Mouse (Mus musculus) testis, postnatal 14 days (tissue): ENCODE data around the gene Sobp.

Experiments used
- DNase-seq: peaks from one replicate; pipeline ENCODE4 v3.0.0; 2021; ENCODE audit warnings: low spot score

Gene Sobp

DNA sequence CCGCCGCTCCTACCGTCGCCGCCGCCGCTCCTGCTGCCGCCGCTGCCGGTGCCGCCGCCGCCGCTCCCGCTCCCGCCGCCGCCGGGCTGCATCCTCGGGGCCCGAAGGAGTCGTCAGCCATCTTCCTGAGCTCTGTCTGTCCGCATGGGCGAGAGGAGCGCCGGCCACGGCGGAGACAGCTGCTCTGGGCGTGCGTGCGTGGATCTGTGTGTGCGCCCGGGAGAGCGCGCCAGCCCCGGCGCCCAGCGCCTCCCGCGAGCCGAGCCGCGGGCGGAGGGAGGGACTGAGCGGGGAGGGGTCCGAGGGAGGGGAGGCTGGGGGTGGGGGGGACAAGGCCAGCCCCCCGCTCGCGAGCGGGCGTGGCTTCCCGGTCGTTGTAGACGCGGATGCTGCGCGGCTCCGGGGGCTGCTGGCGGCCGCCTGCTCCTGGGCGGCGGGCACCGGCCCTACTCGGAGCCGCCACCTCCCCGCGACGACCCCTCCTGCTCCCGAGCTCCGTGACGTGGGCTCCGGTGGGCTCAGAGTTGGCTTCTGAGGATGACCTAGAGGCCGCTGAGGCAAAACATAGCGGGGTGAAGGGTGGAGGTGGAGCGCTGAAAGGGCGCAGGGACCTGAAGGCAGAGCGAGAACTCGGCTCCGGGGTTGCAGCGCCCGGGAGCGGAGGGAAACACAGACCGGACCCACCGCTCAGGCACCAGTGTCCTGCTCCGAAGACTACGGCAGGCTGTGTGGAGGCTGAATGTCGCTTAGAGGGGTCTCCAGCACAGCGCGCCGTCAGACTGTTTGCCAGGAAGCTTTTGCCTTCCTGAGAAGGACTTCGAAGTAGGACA is at the start of gene Sobp, which contains the start of gene 9030612E09Rik:
TSS of gene Sobp (minus strand) at position 205 of the 830 bp plus-strand sequence.
TSS of gene 9030612E09Rik (plus strand) at position 379 of the 830 bp plus-strand sequence.
- DNase-seq: peak; percentile 60

DNA sequence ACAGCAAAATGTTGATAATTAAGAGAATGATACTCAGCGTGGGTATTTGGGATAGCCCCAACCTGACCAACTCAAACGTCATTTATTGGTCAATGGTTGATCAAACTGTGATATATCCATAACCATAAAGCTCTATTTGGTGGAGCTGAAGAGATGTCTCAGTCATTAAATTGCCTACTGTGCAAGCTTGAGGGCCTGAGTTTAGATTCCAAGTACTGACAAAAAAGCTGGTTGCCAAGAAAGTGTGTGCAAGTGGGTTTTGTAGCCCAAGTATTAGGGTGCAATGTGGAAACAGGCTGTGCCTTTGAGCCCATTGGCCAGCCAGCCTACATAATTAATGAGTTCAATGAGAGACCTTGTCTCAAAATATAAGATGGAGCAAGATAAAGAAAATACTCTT is 49.1 kb upstream of the Sobp start:
- no peak for DNase-seq

DNA sequence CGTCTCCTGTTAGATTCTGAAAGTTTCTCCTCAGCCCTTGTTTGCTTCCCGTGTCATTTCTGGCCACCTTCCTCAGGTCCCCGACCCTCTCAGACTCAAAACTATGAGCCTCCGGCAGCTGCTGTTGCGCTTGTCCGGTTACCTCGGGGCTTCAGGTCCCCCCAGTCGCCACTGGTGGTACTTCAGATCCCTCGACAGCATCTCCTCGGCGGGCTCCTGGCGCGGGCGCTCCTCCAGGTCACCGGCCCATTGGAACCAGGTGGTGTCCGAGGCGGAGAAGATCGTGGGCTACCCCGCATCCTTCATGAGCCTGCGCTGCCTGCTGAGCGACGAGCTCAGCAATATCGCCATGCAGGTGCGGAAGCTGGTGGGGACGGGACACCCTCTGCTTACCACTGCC is 47.3 kb upstream of the Sobp start:
- peak; percentile 68 for DNase-seq

DNA sequence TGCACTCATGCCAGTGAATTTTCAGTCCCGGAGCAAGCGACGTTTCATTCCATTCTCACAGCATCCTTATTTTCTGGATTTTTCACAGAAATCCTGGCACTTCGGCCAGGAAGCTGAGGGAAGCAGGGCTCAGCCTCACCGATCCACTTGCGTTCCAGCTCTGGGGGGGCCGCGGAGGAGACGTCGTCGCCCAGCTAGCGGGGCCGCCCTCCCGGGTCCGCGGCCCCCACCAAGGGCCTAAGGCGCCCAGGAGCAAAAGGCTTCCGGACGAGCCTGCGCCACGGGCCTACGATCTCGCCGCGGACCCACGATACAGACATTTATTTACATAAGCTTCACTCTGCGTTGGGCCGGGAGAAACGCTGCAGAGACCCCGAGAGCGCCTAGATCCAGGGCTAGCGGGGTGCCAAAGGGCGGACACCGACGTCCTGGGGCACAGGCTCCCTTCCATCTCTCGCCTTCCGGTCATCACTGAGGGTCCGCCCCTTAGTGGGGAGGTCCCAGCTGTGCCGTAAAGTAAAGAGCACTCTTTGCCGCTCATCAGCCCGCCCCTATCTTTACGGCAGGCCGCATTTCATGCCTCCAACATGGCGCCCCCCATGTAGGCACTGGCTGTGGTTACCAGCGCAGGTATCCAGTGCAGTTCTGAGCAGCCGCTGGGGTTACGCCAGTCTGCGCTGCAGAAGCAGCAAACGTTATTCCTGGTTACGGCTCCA is 46.7 kb upstream of the Sobp start, which contains the start of gene Pdss2:
TSS of gene Pdss2 (plus strand) at position 577 of the 716 bp plus-strand sequence.
- DNase-seq: peak; percentile 96

DNA sequence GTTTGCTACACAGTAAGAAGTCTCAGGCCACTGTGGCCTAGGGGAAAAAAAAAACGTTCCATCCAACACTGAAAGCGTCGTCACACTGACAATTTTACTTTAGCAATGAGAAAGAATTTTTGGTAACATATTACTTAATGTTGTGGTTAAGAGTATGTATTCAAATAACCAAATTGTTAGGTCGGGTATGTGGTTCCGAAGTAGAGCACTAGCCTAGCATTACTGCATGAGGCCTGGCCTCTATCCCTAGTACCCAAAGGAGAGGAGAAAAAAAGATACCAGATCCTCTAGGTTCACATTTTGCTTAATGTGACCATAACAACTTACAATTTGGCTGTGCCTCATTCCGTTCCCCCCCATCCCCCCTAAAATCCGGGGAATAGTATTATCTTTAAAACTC is 46.1 kb upstream of the Sobp start:
- DNase-seq: no peak

DNA sequence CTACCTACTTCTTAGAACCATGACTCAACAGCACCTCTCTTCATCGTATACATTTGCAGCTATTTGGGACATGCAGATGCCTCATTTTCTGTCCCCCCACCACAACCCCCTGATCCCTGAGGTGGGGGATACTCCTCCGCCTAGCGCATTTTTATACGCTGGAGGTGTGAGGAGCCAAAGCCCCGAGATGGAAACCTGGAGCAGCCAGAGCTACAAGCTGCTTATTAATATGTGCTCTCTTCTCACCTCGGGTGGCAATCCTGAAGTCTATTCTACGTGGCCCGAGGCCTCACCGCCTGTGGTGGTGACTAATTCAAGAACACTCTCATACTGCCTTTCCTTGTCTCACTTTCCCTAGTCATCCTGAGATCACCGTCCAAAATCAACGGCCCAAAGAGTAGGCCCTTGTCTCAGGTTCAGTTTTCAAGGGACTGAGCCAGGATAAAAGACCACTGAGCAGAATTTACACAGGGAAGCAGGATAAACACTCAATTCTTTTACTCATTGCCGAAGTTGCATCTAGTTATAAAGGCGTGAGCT is 43.1 kb upstream of the Sobp start:
- no peak for DNase-seq

DNA sequence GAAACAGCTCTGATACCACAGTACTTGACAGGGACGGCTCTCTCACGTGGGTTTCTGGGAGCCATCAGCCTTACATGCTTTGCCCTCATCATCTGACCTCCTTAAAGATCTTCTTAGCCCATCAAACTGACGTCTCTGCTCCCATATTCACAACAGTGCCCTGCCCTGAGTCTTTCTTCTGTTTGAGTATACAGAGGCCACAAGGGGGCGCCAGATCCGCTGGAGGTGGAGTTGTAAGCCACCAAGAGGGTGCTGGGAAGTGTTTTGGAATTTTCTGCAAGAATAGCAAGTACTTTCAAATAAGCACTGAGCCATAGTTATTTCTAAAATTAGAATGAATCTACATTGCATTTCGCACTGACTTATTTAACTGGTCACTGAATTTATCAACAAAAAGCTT is 37.5 kb upstream of the Sobp start:
- DNase-seq: peak; percentile 44

DNA sequence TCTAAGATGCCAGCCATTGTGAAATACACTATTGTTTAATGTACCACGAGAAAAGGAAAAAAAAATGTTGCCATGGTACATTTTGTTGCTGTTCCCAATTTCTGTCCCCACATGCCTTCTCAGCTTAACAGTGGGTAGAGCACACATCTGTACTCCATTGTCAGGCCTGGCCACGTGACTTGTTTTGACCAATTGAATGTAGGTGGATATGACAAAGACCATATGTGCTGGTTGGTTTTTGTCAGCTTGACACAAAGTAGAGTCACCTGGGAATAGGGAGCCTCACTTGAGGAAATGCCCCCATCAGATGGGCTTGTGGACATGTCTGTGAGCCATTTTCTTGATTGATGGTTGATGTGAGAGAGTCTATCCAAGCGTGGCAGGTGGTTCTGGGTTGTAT is 29.5 kb upstream of the Sobp start:
- DNase-seq: no peak

DNA sequence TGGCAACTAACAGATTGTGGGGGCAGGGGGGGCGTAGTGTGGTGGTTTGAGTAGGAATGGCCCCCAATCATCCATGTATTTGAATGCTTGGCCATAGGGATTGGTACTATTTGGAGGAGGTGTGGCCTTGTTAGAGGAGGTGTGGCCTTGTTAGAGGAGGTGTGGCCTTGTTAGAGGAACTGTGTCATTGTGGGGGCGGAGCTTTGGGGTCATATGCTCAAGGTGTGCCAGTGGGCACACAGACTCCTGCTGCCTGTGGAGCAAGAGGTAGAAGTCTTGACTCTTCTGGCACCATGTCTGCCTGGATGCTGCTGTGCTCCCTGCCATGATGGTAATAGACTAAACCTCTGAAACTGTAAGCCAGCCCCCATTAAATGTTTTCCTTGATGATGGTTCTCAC is 25.9 kb upstream of the Sobp start:
- DNase-seq: no peak

DNA sequence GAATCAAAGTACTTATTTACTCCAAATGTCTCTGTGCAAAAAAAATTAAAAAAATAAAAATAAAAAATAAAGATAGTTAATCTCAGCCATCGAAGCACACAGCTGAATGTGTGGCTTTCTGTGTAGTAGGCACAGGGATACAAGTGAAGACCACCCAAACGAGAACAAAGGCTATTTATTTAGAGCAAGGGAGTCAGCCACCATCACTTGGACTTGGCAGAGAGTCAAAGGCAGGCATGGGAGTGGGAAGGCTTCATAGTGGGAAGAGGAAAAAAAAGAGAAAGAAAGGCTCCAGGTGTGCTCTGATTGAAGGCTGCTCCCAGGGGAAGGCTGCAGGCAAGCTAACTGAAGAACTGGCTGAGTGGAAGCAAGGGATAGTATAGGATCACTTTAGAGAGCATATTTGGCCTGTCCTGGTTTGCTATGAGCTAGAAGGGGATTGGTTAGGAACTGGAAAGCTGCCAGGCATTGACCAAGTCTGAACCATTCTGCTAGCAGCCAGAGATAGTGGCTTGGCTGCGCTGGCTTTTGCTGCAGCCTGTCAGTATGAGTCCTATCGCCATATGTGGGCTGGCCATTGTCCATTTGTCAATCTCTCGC is 6.1 kb upstream of the Sobp start:
- no peak for DNase-seq

DNA sequence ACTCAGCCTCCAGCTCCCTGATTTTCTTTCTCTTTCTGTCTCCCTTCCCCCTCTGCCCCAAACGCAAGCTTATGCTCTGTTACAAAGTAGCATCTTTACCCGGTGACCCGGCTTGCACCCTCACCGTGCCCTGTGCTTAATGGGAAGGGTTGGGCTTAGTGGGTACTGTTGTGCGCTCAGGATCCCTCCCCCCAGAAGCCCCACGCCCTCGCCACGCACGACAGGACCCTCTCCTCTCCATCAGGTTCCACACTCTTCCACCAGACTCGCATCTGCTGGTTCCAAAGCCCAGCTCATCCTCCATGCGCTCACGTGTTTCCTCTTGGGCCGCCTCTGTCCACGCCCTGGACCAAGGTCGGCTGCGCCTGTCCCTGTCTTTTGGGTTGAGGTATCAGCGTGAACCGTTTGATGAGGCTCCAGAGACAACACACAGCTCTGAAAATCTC is 849 bp upstream of the Sobp start:
- DNase-seq: peak; percentile 72

DNA sequence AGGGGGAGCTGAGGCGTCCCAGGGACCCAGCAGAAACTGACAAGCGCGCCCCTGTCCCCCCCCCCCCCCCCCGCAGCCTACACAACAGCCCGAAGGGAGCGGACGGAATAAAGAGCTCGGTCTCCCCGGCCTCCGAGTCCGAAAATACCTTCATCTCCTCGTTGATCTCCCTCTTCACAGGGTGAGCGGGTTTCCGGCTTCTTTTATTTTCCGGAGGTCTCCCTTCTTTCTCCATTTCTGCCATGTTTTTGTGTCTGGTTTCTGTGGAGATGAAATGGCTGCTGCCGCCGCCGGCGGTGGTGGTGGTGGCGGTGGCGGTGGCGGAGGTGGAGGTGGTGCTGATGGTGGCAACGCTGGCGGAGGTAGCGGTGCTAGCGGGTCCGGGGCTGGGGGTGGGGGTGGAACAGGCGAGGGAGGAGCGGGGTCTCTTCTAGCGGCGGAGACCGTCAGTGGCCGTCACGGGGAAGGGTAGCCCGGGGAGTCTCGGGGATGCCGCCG is 453 bp downstream of the Sobp start:
- no peak for DNase-seq

DNA sequence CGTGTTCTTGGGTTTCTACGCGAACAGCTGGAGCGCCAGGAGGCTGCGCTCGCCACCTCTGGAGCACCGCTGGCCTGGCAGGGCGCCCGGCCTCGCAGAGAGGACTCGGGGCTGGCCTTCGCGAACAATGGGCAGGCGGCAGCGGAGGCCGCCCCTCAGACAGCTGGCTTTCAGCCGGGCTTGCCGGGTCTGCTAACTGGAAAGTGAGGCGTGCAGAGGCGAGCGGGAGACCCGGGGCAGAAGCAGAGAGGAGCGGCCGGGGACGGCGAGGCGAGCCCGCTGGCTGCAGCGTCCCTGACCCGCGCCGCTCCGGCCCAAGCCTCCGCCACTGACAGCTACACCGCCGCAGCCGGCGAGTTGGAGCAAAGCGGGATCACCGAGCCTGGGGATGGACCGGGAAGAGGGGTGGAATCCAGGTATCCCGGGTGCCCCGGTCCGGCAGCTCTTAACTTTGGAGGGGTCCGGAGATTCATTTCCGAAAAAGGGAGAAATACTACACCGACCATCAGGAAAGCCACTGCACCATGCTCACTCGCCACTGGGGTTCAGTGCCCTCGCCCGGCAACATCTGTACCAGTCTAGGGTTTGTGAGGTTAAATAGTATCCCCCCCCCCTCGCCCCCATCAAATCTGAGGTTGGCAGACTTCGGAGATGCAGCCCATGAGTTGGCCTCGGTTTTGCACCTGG is 1.0 kb downstream of the Sobp start:
- DNase-seq: peak; percentile 46

DNA sequence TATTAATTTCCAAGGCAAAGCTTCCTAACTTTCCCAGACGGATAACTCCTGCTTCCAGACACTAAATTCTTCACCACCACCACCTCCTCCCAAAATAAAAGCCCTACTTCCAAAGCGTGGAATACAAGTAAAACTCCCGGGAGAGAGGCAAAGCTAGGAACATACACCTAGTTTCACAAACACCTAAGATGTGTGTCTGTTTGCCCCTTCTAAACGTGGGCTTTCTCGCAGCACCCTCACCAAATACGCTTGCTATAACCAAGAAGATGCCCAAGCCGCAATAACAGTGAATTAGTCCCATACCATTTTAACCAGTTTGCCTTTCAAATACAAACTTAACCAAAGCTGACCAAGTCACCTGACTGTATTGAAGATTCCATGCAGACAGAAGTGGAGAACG is 1.8 kb downstream of the Sobp start:
- no peak for DNase-seq

DNA sequence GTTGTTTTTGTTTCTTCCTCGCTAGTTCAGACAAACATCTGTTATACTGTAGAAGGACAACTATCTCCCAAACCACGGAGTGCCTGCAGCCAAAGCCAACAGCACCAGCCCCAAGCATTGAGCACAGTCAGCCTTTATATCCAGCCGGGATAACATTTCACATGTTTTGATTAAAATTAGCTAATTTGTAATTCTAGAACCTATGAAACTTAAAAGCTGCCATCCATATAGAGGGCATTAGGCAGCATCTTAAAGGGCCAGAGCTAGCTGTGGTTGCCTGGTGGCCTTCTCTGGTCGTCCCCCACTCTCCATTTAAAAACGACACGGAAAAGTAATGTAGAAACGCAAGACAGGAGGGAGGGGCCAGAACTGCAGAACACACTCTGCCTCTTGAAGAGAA is 2.3 kb downstream of the Sobp start:
- DNase-seq: no peak

DNA sequence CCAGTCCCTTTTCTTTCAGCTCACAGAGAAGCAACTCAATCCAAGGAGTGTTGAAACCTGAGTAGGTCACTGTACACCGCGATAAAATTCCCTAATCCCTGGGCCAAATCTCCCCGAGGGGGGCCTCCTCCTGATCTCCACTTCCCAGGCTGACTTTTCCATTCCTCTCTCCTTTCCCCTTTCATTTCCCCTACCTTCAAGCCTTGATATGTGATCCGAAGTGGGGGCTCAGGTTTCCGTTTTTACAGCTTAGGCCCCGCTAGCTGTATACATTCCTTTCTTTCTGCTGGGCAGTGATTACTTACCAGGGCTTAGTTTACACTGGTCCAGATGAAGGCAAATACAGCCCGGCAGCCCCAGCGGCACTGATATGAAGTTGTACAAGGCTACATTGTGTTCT is 3.2 kb downstream of the Sobp start:
- no peak for DNase-seq

DNA sequence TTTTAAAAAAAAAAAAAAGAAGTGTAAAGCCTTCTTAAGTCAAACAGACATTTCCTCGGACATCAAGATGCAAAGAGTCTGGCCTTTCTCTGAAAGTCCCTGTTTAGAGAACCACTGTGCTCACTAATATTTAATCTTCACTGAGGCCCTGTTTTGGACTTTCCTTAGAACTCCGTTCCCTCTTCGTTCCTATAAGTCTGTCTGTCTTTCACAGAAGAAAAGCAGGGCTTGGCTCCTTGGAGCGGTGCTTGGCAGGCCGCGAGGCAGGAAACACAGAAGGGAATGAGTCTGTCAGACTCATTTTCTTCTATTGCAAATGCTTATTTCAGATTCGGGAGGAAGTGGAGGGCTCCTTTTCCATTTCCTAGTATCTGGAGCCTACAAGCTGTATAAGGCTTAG is 5.5 kb downstream of the Sobp start:
- DNase-seq: no peak

DNA sequence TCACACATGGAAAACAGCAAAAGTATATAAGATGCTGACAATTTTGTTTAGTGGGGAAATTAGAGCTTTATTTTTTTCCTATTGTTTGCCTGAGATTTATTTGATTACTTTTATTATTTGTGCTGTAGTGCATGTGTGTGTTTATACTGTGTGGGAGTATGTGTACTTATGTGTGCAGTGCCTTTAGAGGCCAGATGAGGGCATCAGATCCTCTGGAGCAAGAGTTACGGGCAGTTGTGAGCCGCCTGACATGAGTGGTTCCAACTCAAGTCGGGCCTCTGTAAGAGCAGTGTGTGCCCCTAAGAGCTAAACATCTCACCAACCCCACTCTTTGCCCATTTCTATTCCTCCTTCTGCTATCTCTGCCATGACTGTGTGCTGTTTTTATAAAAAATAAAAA is 7.5 kb downstream of the Sobp start:
- no peak for DNase-seq

DNA sequence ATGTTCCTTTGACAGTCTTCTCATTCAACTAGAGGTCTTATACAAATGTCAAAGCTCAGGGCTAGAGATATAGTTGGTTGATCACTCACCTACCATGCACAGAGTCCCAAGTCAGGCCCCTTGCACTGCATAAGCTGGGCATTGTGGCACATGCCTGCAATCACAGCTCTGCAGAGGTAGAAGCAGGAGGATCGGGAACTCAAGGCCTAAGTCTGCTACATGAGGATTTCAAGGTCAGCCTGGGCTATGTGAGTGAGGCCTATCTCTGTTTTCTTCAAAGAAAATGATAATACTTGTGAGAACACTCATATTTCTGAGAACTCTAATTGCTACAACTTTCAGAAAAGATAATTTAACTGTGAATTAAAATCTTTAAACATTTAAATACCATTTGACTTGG is 8.2 kb downstream of the Sobp start:
- peak; percentile 64 for DNase-seq

DNA sequence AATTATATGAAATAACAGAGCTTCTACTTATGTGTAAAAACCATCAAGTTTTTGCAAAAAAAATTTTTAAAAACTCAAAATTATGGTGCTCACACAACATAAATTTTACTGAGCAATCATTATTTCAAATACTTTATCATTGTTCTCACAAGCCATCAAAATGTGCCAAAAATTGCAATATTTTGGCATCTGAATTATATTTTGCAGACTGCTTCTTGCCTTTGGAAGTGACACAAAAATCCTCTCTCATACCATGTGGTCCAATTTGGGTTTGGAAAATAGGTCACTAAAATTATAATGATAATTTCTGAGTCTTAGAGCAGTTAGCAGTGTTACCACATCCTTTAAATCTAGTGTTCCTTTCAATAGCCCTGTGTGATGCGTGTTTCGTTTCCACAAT is 9.9 kb downstream of the Sobp start:
- no peak for DNase-seq

DNA sequence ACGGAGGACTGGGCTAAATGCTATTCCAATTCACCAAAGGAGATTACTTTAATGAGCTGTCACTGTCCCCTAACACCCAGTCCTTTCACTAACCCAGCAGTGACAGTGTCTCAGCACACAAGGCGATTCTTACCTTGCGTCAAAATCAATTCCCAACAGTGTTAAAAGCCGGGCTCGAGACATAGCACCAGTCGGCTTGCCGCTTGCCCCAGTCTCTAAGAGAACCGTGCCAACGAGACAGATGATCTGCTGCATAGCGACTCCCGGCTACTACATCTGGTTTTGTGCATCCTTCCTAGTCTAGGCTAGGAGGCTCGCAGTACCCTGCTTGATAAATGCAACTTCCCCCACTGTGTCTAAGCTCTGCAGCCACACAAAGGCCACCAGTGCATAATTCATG is 12.0 kb downstream of the Sobp start:
- no peak for DNase-seq

DNA sequence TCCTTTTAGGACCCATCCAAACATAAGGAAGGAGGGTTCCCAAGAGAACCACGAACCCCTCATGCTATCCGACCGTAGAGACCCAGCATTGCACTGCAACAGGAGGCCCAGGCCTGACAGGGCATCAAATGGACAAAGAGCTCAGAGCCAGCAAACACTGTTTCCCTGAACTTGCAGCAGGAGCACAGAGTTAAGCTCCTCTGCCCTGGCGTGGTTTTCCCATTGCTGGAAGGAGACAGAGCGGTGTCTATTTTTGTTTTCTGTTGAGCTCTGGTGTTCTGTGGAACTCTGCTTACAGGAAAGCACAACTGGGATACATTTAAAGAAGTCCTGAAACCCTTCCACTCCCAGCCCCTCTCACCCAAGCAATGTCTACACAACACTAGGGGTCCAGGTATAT is 15.0 kb downstream of the Sobp start:
- DNase-seq: no peak
